Mouse (Mus musculus): ENCODE measurements around the gene 9930022D16Rik.

Gene 9930022D16Rik

GRCm38 (mm10) chr11:109413617-109414016 is at the start of gene 9930022D16Rik:
9930022D16Rik (plus strand) TSS chr11:109413917.
- DNase-seq (ENCODE audit: low read depth, low spot score): no peak

- DNase-seq (ENCODE audit: low read depth, low spot score): no peak
Measured at GRCm38 (mm10) chr11:109364337-109364736, 49.4 kb upstream of the 9930022D16Rik start.

- DNase-seq (ENCODE audit: low read depth, low spot score): no peak
Measured at GRCm38 (mm10) chr11:109364881-109365280, 48.8 kb upstream of the 9930022D16Rik start.

GRCm38 (mm10) chr11:109365818-109366217 is 47.9 kb upstream of the 9930022D16Rik start:
- DNase-seq (ENCODE audit: low read depth, low spot score): no peak

- DNase-seq (ENCODE audit: low read depth, low spot score): no peak
Measured at GRCm38 (mm10) chr11:109366802-109367579, 46.7 kb upstream of the 9930022D16Rik start.

- DNase-seq (ENCODE audit: low read depth, low spot score): no peak
Measured at GRCm38 (mm10) chr11:109369026-109369637, 44.6 kb upstream of the 9930022D16Rik start.

- DNase-seq (ENCODE audit: low read depth, low spot score): no peak
Measured at GRCm38 (mm10) chr11:109375412-109375811, 38.3 kb upstream of the 9930022D16Rik start.

- DNase-seq (ENCODE audit: low read depth, low spot score): peak; percentile 60
Measured at GRCm38 (mm10) chr11:109376484-109377143, 37.1 kb upstream of the 9930022D16Rik start.

GRCm38 (mm10) chr11:109377477-109377876 is 36.2 kb upstream of the 9930022D16Rik start:
- DNase-seq (ENCODE audit: low read depth, low spot score): no peak

- DNase-seq (ENCODE audit: low read depth, low spot score): no peak
Measured at GRCm38 (mm10) chr11:109378051-109378450, 35.7 kb upstream of the 9930022D16Rik start.

- DNase-seq (ENCODE audit: low read depth, low spot score): no peak
Measured at GRCm38 (mm10) chr11:109380662-109381061, 33.1 kb upstream of the 9930022D16Rik start.

- no peak for DNase-seq (ENCODE audit: low read depth, low spot score)
Measured at GRCm38 (mm10) chr11:109385296-109385695, 28.4 kb upstream of the 9930022D16Rik start.

- no peak for DNase-seq (ENCODE audit: low read depth, low spot score)
Measured at GRCm38 (mm10) chr11:109389046-109389445, 24.7 kb upstream of the 9930022D16Rik start.

- DNase-seq (ENCODE audit: low read depth, low spot score): no peak
Measured at GRCm38 (mm10) chr11:109391200-109391599, 22.5 kb upstream of the 9930022D16Rik start.

GRCm38 (mm10) chr11:109391760-109392159 is 22.0 kb upstream of the 9930022D16Rik start:
- no peak for DNase-seq (ENCODE audit: low read depth, low spot score)

- no peak for DNase-seq (ENCODE audit: low read depth, low spot score)
Measured at GRCm38 (mm10) chr11:109392601-109393000, 21.1 kb upstream of the 9930022D16Rik start.

GRCm38 (mm10) chr11:109394758-109395157 is 19.0 kb upstream of the 9930022D16Rik start:
- no peak for DNase-seq (ENCODE audit: low read depth, low spot score)

GRCm38 (mm10) chr11:109395291-109395690 is 18.4 kb upstream of the 9930022D16Rik start:
- no peak for DNase-seq (ENCODE audit: low read depth, low spot score)

- DNase-seq (ENCODE audit: low read depth, low spot score): no peak
Measured at GRCm38 (mm10) chr11:109406431-109406830, 7.3 kb upstream of the 9930022D16Rik start.

- no peak for DNase-seq (ENCODE audit: low read depth, low spot score)
Measured at GRCm38 (mm10) chr11:109410197-109410980, 3.3 kb upstream of the 9930022D16Rik start.

GRCm38 (mm10) chr11:109414802-109415201 is 1.1 kb downstream of the 9930022D16Rik start:
- DNase-seq (ENCODE audit: low read depth, low spot score): no peak

All from forelimb bud, embryonic 11.5 days (tissue).